Mouse (Mus musculus): ENCODE data around the gene Lrp5.
"Not testable (repeated sequence)": the region's sequence is repeated elsewhere in the genome, so short reads cannot be mapped to it uniquely, and the experiment has no call there.

The Lrp5 gene

GRCm38 (mm10) chr19:3612534-3613273 lies 73.7 kb downstream of the Lrp5 start:
- DNase-seq (ENCODE audit: low spot score): no peak

- DNase-seq (ENCODE audit: low spot score): no peak
Observed at GRCm38 (mm10) chr19:3611730-3612129, 74.6 kb downstream of the Lrp5 start.

- DNase-seq (ENCODE audit: low spot score): peak; percentile 33
Observed at GRCm38 (mm10) chr19:3610886-3611285, 75.5 kb downstream of the Lrp5 start.

- no peak for DNase-seq (ENCODE audit: low spot score)
Observed at GRCm38 (mm10) chr19:3609826-3610225, 76.5 kb downstream of the Lrp5 start.

DNA sequence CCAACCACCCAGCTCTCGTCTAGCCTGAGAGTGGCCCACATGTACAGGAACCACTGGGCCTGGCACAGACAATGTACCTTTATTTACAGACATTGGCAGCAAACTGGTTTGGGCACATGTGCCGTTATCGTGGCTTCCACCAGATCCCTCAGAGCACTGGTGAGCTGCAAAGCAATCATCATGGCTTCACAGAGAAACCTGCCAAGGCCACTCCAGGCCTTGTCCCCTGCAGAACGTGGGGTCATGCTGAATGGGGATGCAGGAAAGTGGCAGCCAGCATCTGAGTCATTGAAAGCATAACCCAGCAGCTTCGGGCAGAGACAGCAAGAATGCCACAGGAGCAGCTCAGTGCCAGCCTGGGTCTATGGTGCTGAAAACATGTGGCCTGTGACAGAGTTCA lies 92.0 kb downstream of the Lrp5 start:
- no peak for DNase-seq (ENCODE audit: low spot score)

- DNase-seq (ENCODE audit: low spot score): no peak
Observed at GRCm38 (mm10) chr19:3593379-3594055, 92.8 kb downstream of the Lrp5 start.

DNA sequence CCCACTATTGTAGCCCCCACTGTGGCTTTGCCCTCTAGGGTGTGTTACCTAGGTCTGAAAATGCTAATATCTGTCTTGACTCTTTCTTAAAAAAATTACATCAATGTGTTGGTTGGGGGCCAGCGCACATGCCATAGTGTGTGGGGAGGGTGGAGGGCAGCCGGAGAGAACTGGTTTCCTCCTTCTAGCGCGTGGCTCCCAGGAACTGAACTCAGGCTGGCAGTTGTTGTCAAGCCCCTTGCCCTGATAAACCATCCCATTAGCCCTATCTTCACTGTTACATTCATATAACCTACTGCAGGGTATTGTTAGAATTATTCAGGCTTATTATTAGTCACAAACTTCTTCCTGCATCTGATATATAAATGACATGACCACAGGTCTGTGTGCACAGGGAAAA lies 96.4 kb downstream of the Lrp5 start:
- DNase-seq (ENCODE audit: low spot score): no peak

- DNase-seq (ENCODE audit: low spot score): no peak
Observed at GRCm38 (mm10) chr19:3589547-3589946, 96.8 kb downstream of the Lrp5 start.

GRCm38 (mm10) chr19:3587729-3588128 lies 98.6 kb downstream of the Lrp5 start:
- not testable (repeated sequence) for DNase-seq (ENCODE audit: low spot score)

- DNase-seq (ENCODE audit: low spot score): peak; percentile 29
Observed at GRCm38 (mm10) chr19:3586540-3586939, 99.8 kb downstream of the Lrp5 start.

DNA sequence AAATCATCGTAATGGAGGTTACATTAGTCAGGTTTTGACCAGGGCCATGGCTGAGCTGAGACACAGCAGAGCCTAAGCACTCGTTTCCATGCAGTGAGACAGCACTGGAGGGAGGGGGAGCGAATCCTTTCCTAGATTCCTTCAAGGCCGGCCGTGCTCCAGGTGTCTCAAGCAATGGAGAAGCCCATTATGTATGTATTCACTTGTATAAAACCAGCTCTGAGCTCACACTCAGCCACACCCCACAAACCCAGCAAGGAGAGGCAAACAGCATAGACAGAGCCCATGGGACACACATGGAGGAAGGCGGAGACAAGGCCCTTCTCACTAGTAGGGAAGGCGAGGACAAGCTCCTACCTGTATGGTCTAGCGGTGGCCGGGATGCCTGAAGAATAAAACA lies 100.3 kb downstream of the Lrp5 start:
- no peak for DNase-seq (ENCODE audit: low spot score)

DNA sequence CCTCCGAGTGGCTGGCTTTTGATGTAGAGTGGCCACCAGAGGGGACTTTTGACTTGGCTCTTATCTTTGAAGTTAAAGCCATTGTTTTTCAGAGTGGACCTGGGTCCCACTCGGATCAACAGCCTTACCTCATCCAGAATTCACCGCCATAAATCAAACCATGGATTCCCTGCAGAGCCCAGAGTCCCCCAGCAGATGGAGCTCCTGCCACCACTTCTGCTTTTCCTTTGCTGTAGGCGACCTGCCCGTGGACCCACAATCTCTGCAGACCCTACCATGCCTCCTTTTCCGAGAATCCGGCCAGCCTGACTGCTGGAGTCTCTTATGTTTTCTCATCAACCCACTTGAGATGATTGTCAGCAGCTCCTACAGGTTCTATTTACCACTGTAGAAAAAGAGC lies 105.0 kb downstream of the Lrp5 start:
- DNase-seq (ENCODE audit: low spot score): no peak

DNA sequence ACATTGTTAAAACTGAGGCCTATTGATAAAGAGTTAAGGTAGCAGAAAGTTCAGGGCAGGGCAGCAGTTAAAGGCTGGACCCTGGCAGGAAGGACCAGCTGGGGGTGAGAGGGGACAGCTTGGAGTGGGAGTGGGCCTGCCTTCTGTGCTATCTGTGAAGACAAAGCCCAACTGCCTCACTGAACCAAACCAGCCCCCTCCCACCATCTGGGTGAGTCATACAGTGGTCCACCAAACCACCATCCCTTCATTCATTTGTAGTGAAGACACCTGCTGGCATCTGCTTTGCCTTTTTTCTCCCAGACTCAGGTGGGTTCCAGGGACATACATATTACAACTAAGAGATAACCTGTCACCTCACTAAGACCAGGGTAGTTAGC lies 108.5 kb downstream of the Lrp5 start:
- no peak for DNase-seq (ENCODE audit: low spot score)

GRCm38 (mm10) chr19:3577265-3577910 lies 109.0 kb downstream of the Lrp5 start:
- DNase-seq (ENCODE audit: low spot score): no peak

GRCm38 (mm10) chr19:3576451-3577264 lies 109.7 kb downstream of the Lrp5 start:
- DNase-seq (ENCODE audit: low spot score): no peak

- DNase-seq (ENCODE audit: low spot score): peak; percentile 98
Observed at GRCm38 (mm10) chr19:3575632-3576384, 110.6 kb downstream of the Lrp5 start, which contains the start of gene Ppp6r3. TSS of gene Ppp6r3 (minus strand) at chr19:3575749.

GRCm38 (mm10) chr19:3575276-3575631 lies 111.1 kb downstream of the Lrp5 start:
- peak; percentile 49 for DNase-seq (ENCODE audit: low spot score)

DNA sequence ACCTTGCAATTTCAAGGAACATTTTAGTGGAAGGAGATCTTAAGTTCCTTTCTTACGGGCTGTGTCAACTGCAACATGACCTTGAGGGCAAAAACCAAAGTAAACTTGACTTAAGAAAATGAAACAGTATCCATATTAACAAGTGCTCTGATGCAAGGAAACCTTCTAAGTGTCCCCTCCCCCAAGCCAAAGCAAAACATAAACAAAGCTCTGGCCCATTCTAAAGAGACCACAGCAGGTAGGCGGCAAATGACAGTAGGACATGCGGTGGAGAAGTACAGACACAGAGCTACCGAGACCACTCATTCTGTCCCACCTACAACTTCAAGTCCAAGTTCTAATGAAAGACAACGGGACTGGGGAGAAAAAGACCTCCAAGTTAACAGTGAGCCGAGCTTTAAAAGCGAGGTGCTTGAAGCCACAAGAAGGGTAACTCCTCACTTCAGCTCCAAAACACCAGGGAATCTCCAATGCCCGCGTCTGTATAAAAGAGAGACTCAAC lies 111.7 kb downstream of the Lrp5 start:
- DNase-seq (ENCODE audit: low spot score): no peak

- DNase-seq (ENCODE audit: low spot score): no peak
Observed at GRCm38 (mm10) chr19:3564309-3564708, 122.1 kb downstream of the Lrp5 start.

DNA sequence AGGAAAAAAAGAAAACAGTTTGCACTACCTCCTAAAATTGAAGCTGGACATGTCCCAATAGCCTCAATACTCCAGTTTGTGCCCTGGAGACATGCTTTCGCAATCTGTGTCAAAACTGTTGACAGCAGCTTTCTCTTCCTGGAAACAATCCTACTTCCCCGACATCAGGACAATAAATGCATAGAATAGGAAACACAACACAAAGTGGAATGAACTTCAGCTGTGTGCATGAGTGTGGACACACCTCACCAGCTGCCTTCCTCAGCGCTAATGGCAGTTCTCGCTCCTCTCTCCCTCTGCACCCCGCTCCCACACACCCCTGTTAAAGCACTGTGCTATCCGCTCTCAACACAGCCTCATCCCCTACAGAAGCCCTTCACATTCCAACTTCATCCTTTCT lies 123.6 kb downstream of the Lrp5 start:
- DNase-seq (ENCODE audit: low spot score): no peak

DNA sequence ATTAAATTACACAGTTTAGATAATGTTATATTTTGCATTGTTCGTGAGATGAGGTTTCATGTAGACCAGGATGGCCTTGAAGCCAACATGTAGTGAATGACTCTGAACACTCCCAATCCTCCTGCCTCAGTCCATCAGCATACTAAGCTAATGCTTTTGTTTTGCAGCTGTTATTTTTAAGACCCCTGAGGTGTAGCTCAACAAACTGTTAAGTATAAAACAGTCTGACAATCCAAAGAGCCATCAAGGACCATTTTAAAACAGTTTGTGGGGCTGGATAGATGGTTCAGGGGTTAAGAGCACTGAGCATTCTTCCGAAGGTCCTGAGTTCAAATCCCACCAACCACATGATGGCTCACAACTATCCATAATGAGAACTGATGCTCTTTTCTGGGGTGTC lies 124.1 kb downstream of the Lrp5 start:
- DNase-seq (ENCODE audit: low spot score): no peak
